Mouse (Mus musculus): ENCODE results near the gene Retn. TPM values are rescaled to one million over a fixed set of nuclear protein-coding genes. Genes with fewer than 3 reads are reported as not detected.
A peak's percentile ranks its signal among the peaks of the same experiment; 100 is the strongest.

Retn gene
- polyA plus RNA-seq, 1 experiment from 2014 or later: 1.3 TPM

DNA sequence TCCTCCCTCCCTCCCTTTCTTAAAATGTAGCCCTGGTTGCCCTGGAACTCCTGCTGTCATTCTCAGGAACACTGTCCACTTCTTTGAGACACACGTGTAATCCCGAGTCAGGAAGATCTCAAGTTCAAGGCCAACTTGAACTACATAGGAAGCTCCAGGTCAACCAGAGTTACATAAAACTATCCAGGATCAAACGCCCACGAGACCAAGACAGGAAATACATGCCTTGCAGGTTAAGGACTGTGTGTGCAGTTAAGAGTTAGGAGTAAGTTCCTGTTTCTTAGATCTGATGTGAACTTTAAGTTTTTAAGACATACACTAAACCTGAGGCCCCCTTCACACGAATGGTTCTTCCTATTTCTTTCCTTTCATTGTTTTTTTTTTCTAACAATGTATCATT is 28.6 kb upstream of the Retn start:
- H3K9me3 ChIP-seq (ENCODE audit: control insufficient read depth, low read length): no peaks in the 10 kb centered on the region
- H3K4me1 ChIP-seq (ENCODE audit: control insufficient read depth, insufficient read depth, low read length): peaks cover 12% of the 10 kb centered on the region
- no peak overlapping the region for H3K4me2 ChIP-seq (ENCODE audit: low read depth, low read length)
- no peaks in the 10 kb centered on the region; the same call in 1 of the 2 replicates for H3K27me3 ChIP-seq (replicated peaks; ENCODE audit: control insufficient read depth, insufficient read depth, low read length)
- H3K27ac ChIP-seq (replicated peaks; ENCODE audit: low read depth, low read length): no peak overlapping the region
- ATAC-seq (ENCODE audit: low read depth): no peak
- no peaks in the 10 kb centered on the region for H3K36me3 ChIP-seq (ENCODE audit: control insufficient read depth, insufficient read depth, low read length)
- H3K9ac ChIP-seq (ENCODE audit: low read depth, low read length): no peak overlapping the region
- 58% methylated on average over 5 of the region's 5 CpGs for WGBS
- DNase-seq (ENCODE audit: low spot score): no peak
- H3K4me3 ChIP-seq (ENCODE audit: low read depth, low read length): no peak overlapping the region

GRCm38 (mm10) chr8:3628014-3628413 is 27.6 kb upstream of the Retn start:
- no peak overlapping the region for H3K4me2 ChIP-seq (ENCODE audit: low read depth, low read length)
- no peak overlapping the region for H3K4me3 ChIP-seq (ENCODE audit: low read depth, low read length)
- H3K4me1 ChIP-seq (ENCODE audit: control insufficient read depth, insufficient read depth, low read length): peaks cover 8% of the 10 kb centered on the region; the same call in 1 of the 2 replicates
- H3K9ac ChIP-seq (ENCODE audit: low read depth, low read length): no peak overlapping the region
- 30% methylated on average over 5 of the region's 5 CpGs for WGBS
- H3K27me3 ChIP-seq (replicated peaks; ENCODE audit: control insufficient read depth, insufficient read depth, low read length): no peaks in the 10 kb centered on the region; the same call in 1 of the 2 replicates
- H3K9me3 ChIP-seq (ENCODE audit: control insufficient read depth, low read length): no peaks in the 10 kb centered on the region
- DNase-seq (ENCODE audit: low spot score) (peak; percentile 22), ATAC-seq (ENCODE audit: low read depth) (no peak)
- H3K27ac ChIP-seq (replicated peaks; ENCODE audit: low read depth, low read length): no peak overlapping the region
- H3K36me3 ChIP-seq (ENCODE audit: control insufficient read depth, insufficient read depth, low read length): no peaks in the 10 kb centered on the region

GRCm38 (mm10) chr8:3630647-3631477 is 24.7 kb upstream of the Retn start, which contains the start of gene Stxbp2:
Gene Stxbp2 (plus strand): TSS chr8:3630955.
- Histone ChIP-seq H3K4me1 (ENCODE audit: control insufficient read depth, insufficient read depth, low read length) (peaks cover 8% of the 10 kb centered on the region; the same call in 1 of the 2 replicates), H3K36me3 (ENCODE audit: control insufficient read depth, insufficient read depth, low read length) (no peaks in the 10 kb centered on the region), H3K4me3 (ENCODE audit: low read depth, low read length) (peak within 1 kb of the TSS; percentile 48), H3K9ac (ENCODE audit: low read depth, low read length) (peak within 1 kb of the TSS; percentile 61), H3K9me3 (ENCODE audit: control insufficient read depth, low read length) (no peaks in the 10 kb centered on the region), H3K27me3 (replicated peaks; ENCODE audit: control insufficient read depth, insufficient read depth, low read length) (no peaks in the 10 kb centered on the region; the same call in 1 of the 2 replicates), H3K27ac (replicated peaks; ENCODE audit: low read depth, low read length) (no peak within 1 kb of the TSS), H3K4me2 (ENCODE audit: low read depth, low read length) (peak within 1 kb of the TSS; percentile 72)
- peak; percentile 78 for DNase-seq (ENCODE audit: low spot score)
- peak; percentile 88 for ATAC-seq (ENCODE audit: low read depth)
- 5% methylated on average over 40 of the region's 47 CpGs for WGBS

DNA sequence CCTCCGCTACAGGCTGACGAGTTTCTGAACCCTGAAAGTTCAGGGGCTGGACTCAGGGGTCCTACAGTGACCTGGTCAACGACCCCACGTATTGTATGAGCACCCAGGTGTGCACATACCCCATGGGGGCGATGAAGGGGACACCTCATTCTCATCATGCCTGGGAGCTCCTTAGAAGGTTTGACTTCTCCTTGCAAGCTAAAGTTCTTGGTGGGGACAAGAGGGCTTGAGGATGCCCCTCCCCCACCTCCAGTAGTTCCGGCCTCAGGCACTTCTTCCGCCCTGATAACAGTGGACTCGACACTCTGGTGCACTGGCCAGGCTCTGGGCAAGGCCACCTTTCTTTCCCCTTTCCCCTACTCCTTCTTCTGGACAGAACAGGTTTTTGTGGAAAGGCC is 24.1 kb upstream of the Retn start:
- Histone ChIP-seq H3K4me1 (ENCODE audit: control insufficient read depth, insufficient read depth, low read length) (peaks cover 8% of the 10 kb centered on the region; the same call in 1 of the 2 replicates), H3K4me3 (ENCODE audit: low read depth, low read length) (peak overlapping the region; percentile 48), H3K4me2 (ENCODE audit: low read depth, low read length) (peak overlapping the region; percentile 72), H3K9me3 (ENCODE audit: control insufficient read depth, low read length) (no peaks in the 10 kb centered on the region), H3K9ac (ENCODE audit: low read depth, low read length) (peak overlapping the region; percentile 61), H3K36me3 (ENCODE audit: control insufficient read depth, insufficient read depth, low read length) (no peaks in the 10 kb centered on the region), H3K27me3 (replicated peaks; ENCODE audit: control insufficient read depth, insufficient read depth, low read length) (no peaks in the 10 kb centered on the region; the same call in 1 of the 2 replicates), H3K27ac (replicated peaks; ENCODE audit: low read depth, low read length) (no peak overlapping the region)
- ATAC-seq (ENCODE audit: low read depth) (no peak), DNase-seq (ENCODE audit: low spot score) (no peak)
- 20% methylated on average over 7 of the region's 8 CpGs for WGBS

DNA sequence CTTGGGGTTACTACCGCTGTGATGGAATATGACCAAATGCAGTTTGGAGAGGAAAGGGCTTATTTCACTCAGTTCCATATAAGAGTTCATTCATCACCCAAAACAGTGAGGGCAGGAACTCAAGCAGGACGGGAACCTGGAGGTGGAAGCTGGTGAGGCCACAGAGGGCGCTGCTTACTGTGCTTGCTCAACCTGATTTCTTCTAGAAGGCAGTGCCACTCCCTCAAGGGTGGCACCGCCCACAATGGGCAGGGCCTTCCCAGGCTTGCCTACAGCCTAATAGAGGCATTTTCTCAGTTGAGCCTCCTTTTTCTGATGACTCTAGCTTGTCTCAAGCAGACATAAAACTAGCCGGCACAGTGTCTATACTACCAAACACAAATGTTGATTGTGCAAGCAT is 9.8 kb upstream of the Retn start:
- no peak overlapping the region for H3K27ac ChIP-seq (replicated peaks; ENCODE audit: low read depth, low read length)
- no peak overlapping the region for H3K9ac ChIP-seq (ENCODE audit: low read depth, low read length)
- H3K4me2 ChIP-seq (ENCODE audit: low read depth, low read length): no peak overlapping the region
- H3K27me3 ChIP-seq (replicated peaks; ENCODE audit: control insufficient read depth, insufficient read depth, low read length): no peaks in the 10 kb centered on the region
- WGBS: 26% methylated on average over 5 of the region's 5 CpGs
- no peaks in the 10 kb centered on the region for H3K4me1 ChIP-seq (ENCODE audit: control insufficient read depth, insufficient read depth, low read length)
- H3K9me3 ChIP-seq (ENCODE audit: control insufficient read depth, low read length): no peaks in the 10 kb centered on the region
- no peak overlapping the region for H3K4me3 ChIP-seq (ENCODE audit: low read depth, low read length)
- DNase-seq (ENCODE audit: low spot score) (peak; percentile 47), ATAC-seq (ENCODE audit: low read depth) (peak; percentile 33; the same call in 1 of the 2 replicates)
- no peaks in the 10 kb centered on the region for H3K36me3 ChIP-seq (ENCODE audit: control insufficient read depth, insufficient read depth, low read length)

DNA sequence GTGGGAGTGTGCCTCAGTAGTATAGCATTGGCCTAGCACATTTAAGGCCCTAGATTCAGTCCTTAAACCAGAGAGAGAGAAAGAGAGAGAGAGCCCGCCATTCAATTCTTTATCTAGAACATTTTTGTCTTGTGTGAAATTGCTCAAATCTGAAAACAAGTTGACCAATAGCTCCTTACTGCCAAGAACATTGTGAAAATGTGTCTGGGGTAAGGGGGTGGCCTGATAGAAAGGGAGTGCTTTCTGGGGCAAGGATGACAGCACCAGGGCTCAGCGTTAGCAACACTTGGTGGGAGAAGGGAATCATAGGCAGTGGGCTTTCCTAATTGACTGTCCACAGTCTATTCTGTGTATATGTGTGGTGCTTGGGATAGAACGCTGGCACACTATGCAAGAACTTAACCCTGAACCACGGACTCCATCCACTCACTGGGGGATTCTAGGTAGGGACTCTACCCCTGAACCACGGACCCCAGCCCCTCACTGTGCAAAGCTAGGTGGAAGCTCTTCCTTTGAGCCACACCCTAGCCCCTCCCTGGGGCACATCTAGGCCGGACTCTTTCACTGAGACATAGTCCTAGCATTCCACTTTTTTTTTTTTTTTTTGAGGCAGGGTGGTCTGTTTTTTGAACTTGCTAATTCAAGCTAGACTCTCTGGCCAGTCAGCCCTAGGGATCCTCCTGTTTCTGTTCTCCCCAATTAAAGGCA is 8.6 kb upstream of the Retn start:
- no peak overlapping the region for H3K4me3 ChIP-seq (ENCODE audit: low read depth, low read length)
- 86% methylated on average over 5 of the region's 6 CpGs for WGBS

DNA sequence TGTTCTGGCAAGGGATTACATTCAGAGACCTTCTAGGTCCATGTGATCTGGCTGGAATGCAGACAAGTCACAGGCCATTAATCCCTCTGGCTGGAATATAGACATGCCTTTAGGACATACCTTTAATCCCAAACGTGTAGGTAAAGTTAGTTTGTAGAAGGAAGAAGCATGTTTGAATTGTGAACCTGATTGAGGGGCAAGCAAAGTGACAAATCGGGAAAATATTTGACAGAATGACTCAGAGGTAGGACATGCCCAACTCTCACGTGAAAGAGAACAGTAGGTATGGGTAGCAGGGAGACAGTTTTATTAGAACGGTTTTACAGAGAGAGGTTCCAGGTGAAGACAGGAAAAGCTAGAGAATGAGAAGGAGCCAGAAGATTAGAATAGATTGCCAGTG is 8.0 kb upstream of the Retn start:
- no peaks in the 10 kb centered on the region for H3K9me3 ChIP-seq (ENCODE audit: control insufficient read depth, low read length)
- ATAC-seq (ENCODE audit: low read depth): no peak
- H3K27ac ChIP-seq (replicated peaks; ENCODE audit: low read depth, low read length): no peak overlapping the region
- DNase-seq (ENCODE audit: low spot score): no peak
- H3K4me3 ChIP-seq (ENCODE audit: low read depth, low read length): no peak overlapping the region
- 69% methylated on average over 4 of the region's 4 CpGs for WGBS
- no peak overlapping the region for H3K4me2 ChIP-seq (ENCODE audit: low read depth, low read length)
- H3K36me3 ChIP-seq (ENCODE audit: control insufficient read depth, insufficient read depth, low read length): no peaks in the 10 kb centered on the region
- no peaks in the 10 kb centered on the region for H3K4me1 ChIP-seq (ENCODE audit: control insufficient read depth, insufficient read depth, low read length)
- no peak overlapping the region for H3K9ac ChIP-seq (ENCODE audit: low read depth, low read length)
- no peaks in the 10 kb centered on the region for H3K27me3 ChIP-seq (replicated peaks; ENCODE audit: control insufficient read depth, insufficient read depth, low read length)

More for the DNA sequence above, 8.6 kb upstream of the Retn start:
- DNase-seq (ENCODE audit: low spot score) (no peak), ATAC-seq (ENCODE audit: low read depth) (no peak)
- no peaks in the 10 kb centered on the region for H3K4me1 ChIP-seq (ENCODE audit: control insufficient read depth, insufficient read depth, low read length)
- no peaks in the 10 kb centered on the region for H3K36me3 ChIP-seq (ENCODE audit: control insufficient read depth, insufficient read depth, low read length)
- H3K27me3 ChIP-seq (replicated peaks; ENCODE audit: control insufficient read depth, insufficient read depth, low read length): no peaks in the 10 kb centered on the region
- no peak overlapping the region for H3K27ac ChIP-seq (replicated peaks; ENCODE audit: low read depth, low read length)
- H3K9me3 ChIP-seq (ENCODE audit: control insufficient read depth, low read length): no peaks in the 10 kb centered on the region
- H3K4me2 ChIP-seq (ENCODE audit: low read depth, low read length): no peak overlapping the region
- H3K9ac ChIP-seq (ENCODE audit: low read depth, low read length): no peak overlapping the region

- Histone ChIP-seq H3K9ac (ENCODE audit: low read depth, low read length) (no peak overlapping the region), H3K9me3 (ENCODE audit: control insufficient read depth, low read length) (no peaks in the 10 kb centered on the region), H3K27me3 (replicated peaks; ENCODE audit: control insufficient read depth, insufficient read depth, low read length) (no peaks in the 10 kb centered on the region), H3K27ac (replicated peaks; ENCODE audit: low read depth, low read length) (no peak overlapping the region), H3K4me2 (ENCODE audit: low read depth, low read length) (no peak overlapping the region), H3K4me1 (ENCODE audit: control insufficient read depth, insufficient read depth, low read length) (no peaks in the 10 kb centered on the region), H3K4me3 (ENCODE audit: low read depth, low read length) (no peak overlapping the region), H3K36me3 (ENCODE audit: control insufficient read depth, insufficient read depth, low read length) (no peaks in the 10 kb centered on the region)
- DNase-seq (ENCODE audit: low spot score) (no peak), ATAC-seq (ENCODE audit: low read depth) (no peak)
- WGBS: 97% methylated on average over 1 of the region's 2 CpGs
Observed at GRCm38 (mm10) chr8:3648268-3648667, 7.3 kb upstream of the Retn start.

All from embryonic facial prominence, embryonic 14.5 days (tissue).